Mouse (Mus musculus): ENCODE data around the gene Ywhae. TPM values are rescaled to one million over a fixed set of nuclear protein-coding genes. Genes with fewer than 3 reads are reported as not detected.
"Not testable (repeated sequence)": the region's sequence is repeated elsewhere in the genome, so short reads cannot be mapped to it uniquely, and the experiment has no call there.

Gene Ywhae
- polyA plus RNA-seq (2015; fragmentation: Nextera tagmentation; extraction: Ambion mirVana) = 1,285 and 1,371 TPM in 2 replicates

GRCm38 (mm10) chr11:75732434-75733226 is at the start of gene Ywhae:
Gene Ywhae, plus strand, starts transcription at chr11:75732869.
- Histone ChIP-seq H3K9ac (replicated peaks) (peak within 1 kb of the TSS; percentile 99), H3K4me1 (peaks cover 39% of the 10 kb centered on the region), H3K36me3 (no peaks in the 10 kb centered on the region), H3K4me2 (peak within 1 kb of the TSS; percentile 74), H3K27ac (replicated peaks) (peak within 1 kb of the TSS; percentile 99), H3K9me3 (replicated peaks) (no peaks in the 10 kb centered on the region), H3K4me3 (replicated peaks) (peak within 1 kb of the TSS; percentile 85), H3K27me3 (replicated peaks) (no peaks in the 10 kb centered on the region)
- WGBS = under 1% methylated on average over 74 of the region's 76 CpGs
- peak; percentile 94 for ATAC-seq (ENCODE audit: low FRiP score)

DNA sequence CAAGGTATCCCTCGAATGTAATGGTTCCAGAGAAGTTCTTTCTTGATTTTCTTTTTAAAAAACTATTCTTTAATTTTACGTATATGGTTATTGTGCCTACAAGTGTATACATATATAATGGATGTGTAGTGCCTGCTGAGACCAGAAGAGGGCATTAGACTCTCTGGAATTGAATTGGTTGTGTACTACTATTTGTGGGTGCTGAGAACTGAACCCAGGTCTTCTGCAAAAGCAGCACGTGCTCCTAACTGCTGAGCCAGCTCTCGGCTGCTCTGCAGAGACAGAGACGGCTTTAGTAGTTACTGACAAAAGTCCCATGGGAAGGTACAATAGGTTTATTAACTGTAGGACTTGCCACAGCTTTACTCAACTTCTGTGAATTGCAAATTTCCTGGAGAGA is 48.2 kb upstream of the Ywhae start:
- no peaks in the 10 kb centered on the region for H3K9me3 ChIP-seq (replicated peaks)
- ATAC-seq (ENCODE audit: low FRiP score) = no peak
- no peak overlapping the region for H3K9ac ChIP-seq (replicated peaks)
- no peaks in the 10 kb centered on the region for H3K27me3 ChIP-seq (replicated peaks)
- peaks cover 4% of the 10 kb centered on the region; the same call in 1 of the 2 replicates for H3K36me3 ChIP-seq
- peaks cover 39% of the 10 kb centered on the region for H3K4me1 ChIP-seq
- no peak overlapping the region for H3K27ac ChIP-seq (replicated peaks)
- WGBS = 85% methylated on average over 5 of the region's 5 CpGs
- no peak overlapping the region for H3K4me3 ChIP-seq (replicated peaks)
- H3K4me2 ChIP-seq = no peak overlapping the region

DNA sequence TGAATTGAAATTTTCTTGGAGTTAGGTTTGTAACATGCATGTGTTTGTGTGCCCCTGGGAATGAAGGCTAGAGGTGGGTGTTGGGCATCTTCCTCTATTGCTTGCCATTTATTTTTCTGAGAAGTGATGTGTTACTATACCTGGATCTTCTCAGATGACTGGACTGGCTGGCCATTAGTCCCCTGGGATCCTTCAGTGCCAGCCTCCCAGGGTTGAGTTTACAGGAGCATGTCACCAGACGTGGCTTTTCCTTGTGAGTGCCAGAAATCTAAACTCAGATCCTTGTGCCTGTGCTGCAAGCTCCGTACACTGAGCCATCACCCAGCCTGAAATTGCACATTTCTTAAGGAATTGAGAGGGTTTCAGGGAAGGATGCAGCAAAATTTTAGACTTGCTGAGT is 47.7 kb upstream of the Ywhae start:
- no peaks in the 10 kb centered on the region for H3K27me3 ChIP-seq (replicated peaks)
- no peak overlapping the region for H3K4me3 ChIP-seq (replicated peaks)
- no peaks in the 10 kb centered on the region for H3K9me3 ChIP-seq (replicated peaks)
- no peak overlapping the region for H3K27ac ChIP-seq (replicated peaks)
- ATAC-seq (ENCODE audit: low FRiP score) = no peak
- H3K4me2 ChIP-seq = no peak overlapping the region
- WGBS = 78% methylated on average over 2 of the region's 2 CpGs
- H3K4me1 ChIP-seq = peaks cover 37% of the 10 kb centered on the region
- H3K9ac ChIP-seq (replicated peaks) = 0 out of 2 replicates have a peak overlapping the region, but pooled peaks have one; percentile 10
- peaks cover 4% of the 10 kb centered on the region; the same call in 1 of the 2 replicates for H3K36me3 ChIP-seq

DNA sequence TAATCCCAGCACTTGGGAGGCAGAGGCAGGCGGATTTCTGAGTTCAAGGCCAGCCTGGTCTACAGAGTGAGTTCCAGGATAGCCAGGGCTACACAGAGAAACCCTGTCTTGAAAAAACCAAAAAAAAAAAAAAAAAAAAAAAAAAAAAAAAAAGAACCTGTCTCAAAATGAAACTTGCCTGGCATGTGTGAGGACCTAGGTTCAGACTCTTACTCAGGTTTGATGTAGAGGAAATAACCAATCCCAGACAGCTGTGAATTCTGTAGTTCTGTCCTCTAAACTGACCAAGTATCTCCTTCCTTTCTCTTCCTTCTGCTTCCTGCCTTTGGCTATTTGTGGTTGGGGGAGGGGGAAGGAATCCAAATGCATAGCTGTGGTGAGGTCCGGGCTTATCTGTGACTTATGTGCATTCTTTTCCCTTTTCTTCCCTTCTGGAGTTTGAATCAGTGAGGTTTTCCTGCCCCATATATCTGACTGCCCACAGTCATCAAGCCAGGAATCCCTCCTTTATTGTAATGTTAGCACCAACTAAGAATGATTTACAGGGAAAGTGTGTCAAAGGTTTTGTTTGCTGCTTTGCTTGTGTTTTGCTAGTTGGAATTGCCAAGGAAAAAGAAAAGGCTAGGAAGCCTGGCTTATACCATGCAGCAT is 45.2 kb upstream of the Ywhae start:
- Histone ChIP-seq H3K27ac (replicated peaks) (no peak overlapping the region), H3K4me2 (no peak overlapping the region), H3K36me3 (peaks cover 18% of the 10 kb centered on the region), H3K9me3 (replicated peaks) (no peaks in the 10 kb centered on the region), H3K27me3 (replicated peaks) (no peaks in the 10 kb centered on the region), H3K4me1 (peaks cover 15% of the 10 kb centered on the region; the same call in 1 of the 2 replicates), H3K4me3 (replicated peaks) (no peak overlapping the region), H3K9ac (replicated peaks) (no peak overlapping the region)
- 69% methylated on average over 2 of the region's 2 CpGs for WGBS
- ATAC-seq (ENCODE audit: low FRiP score) = no peak

DNA sequence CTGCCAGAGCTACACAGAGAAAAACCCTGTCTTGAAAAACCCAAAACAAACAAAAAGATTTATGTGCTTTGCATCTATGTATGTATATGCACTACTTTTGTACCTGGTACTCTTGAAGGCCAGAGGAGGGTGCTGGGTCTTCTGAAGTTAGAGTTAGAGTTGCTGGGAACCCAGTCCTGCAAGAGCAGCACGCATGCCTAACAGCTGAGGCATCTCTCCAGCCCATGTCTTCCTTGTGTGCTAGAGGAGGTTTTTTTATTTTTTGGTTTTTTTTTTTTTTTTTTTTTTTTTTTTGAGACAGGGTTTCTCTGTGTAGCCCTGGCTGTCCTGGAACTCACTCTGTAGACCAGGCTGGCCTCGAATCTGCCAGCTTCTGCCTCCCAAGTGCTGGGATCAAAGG is 44.5 kb upstream of the Ywhae start:
- no peak for ATAC-seq (ENCODE audit: low FRiP score)

DNA sequence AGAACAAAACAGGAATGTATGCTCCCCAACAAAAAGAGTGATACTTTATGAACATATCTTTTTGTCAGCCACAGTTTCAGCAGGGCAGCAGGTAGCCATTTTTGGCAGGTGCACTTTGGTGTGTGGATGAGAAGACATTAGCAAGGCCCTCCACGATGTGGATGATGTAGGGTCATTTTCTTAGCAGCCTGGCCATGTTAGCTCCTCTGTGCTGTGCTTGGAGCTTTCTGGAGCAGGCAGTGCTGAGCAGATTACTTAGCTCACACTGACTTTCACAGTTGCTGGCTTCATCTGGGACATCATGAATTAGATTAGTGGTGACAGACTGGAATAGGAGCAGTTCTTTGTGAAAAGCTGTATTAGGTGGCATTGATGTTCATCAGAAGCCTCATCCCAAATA is 42.7 kb upstream of the Ywhae start:
- no peak overlapping the region for H3K4me3 ChIP-seq (replicated peaks)
- peaks cover 9% of the 10 kb centered on the region; the same call in 1 of the 2 replicates for H3K4me1 ChIP-seq
- ATAC-seq (ENCODE audit: low FRiP score) = no peak
- WGBS = 94% methylated on average over 1 of the region's 1 CpGs
- H3K4me2 ChIP-seq = no peak overlapping the region
- no peaks in the 10 kb centered on the region for H3K27me3 ChIP-seq (replicated peaks)
- H3K36me3 ChIP-seq = peaks cover 30% of the 10 kb centered on the region
- H3K27ac ChIP-seq (replicated peaks) = no peak overlapping the region
- H3K9me3 ChIP-seq (replicated peaks) = no peaks in the 10 kb centered on the region
- H3K9ac ChIP-seq (replicated peaks) = no peak overlapping the region

More for the DNA sequence above, 44.5 kb upstream of the Ywhae start:
- Histone ChIP-seq H3K36me3 (peaks cover 19% of the 10 kb centered on the region), H3K27me3 (replicated peaks) (no peaks in the 10 kb centered on the region), H3K4me1 (peaks cover 15% of the 10 kb centered on the region; the same call in 1 of the 2 replicates), H3K4me2 (no peak overlapping the region), H3K9ac (replicated peaks) (no peak overlapping the region), H3K27ac (replicated peaks) (no peak overlapping the region), H3K4me3 (replicated peaks) (no peak overlapping the region), H3K9me3 (replicated peaks) (no peaks in the 10 kb centered on the region)
- WGBS = 91% methylated on average over 2 of the region's 2 CpGs

GRCm38 (mm10) chr11:75691047-75691446 is 41.6 kb upstream of the Ywhae start:
- no peak overlapping the region for H3K4me3 ChIP-seq (replicated peaks)
- no peak overlapping the region for H3K9ac ChIP-seq (replicated peaks)
- peaks cover 7% of the 10 kb centered on the region; the same call in 1 of the 2 replicates for H3K4me1 ChIP-seq
- H3K27ac ChIP-seq (replicated peaks) = no peak overlapping the region
- no peak for ATAC-seq (ENCODE audit: low FRiP score)
- no peaks in the 10 kb centered on the region for H3K27me3 ChIP-seq (replicated peaks)
- H3K9me3 ChIP-seq (replicated peaks) = no peaks in the 10 kb centered on the region
- peaks cover 30% of the 10 kb centered on the region for H3K36me3 ChIP-seq
- no peak overlapping the region for H3K4me2 ChIP-seq

GRCm38 (mm10) chr11:75693570-75693969 is 39.1 kb upstream of the Ywhae start:
- no peaks in the 10 kb centered on the region for H3K27me3 ChIP-seq (replicated peaks)
- WGBS = 93% methylated on average over 5 of the region's 5 CpGs
- no peak overlapping the region for H3K4me2 ChIP-seq
- no peaks in the 10 kb centered on the region for H3K4me1 ChIP-seq
- H3K36me3 ChIP-seq = peaks cover 50% of the 10 kb centered on the region
- no peak for ATAC-seq (ENCODE audit: low FRiP score)
- H3K9me3 ChIP-seq (replicated peaks) = no peaks in the 10 kb centered on the region
- no peak overlapping the region for H3K9ac ChIP-seq (replicated peaks)
- H3K4me3 ChIP-seq (replicated peaks) = no peak overlapping the region
- no peak overlapping the region for H3K27ac ChIP-seq (replicated peaks)

DNA sequence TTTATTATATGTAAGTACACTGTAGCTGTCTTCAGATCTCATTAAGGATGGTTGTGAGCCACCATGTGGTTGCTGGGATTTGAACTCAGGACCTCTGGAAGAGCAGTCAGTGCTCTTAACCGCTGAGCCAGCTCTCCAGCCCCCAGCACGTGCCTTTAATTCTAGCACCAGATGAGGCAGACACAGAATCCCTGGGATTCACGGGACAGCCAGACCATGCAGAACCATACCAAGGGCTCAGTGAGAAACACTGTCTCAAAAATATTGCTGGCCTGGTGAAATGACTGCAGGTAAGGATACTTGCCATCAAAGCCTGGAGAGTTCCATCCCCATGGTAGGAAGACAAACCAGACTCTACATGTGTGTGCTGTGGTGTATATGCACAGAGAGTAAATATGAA is 35.2 kb upstream of the Ywhae start:
- peaks cover 51% of the 10 kb centered on the region for H3K36me3 ChIP-seq
- H3K27me3 ChIP-seq (replicated peaks); H3K9ac ChIP-seq (replicated peaks); ATAC-seq (ENCODE audit: low FRiP score); H3K9me3 ChIP-seq (replicated peaks); H3K4me1 ChIP-seq; H3K4me3 ChIP-seq (replicated peaks); H3K27ac ChIP-seq (replicated peaks); H3K4me2 ChIP-seq: not testable (repeated sequence)
- WGBS = 98% methylated on average over 3 of the region's 3 CpGs

DNA sequence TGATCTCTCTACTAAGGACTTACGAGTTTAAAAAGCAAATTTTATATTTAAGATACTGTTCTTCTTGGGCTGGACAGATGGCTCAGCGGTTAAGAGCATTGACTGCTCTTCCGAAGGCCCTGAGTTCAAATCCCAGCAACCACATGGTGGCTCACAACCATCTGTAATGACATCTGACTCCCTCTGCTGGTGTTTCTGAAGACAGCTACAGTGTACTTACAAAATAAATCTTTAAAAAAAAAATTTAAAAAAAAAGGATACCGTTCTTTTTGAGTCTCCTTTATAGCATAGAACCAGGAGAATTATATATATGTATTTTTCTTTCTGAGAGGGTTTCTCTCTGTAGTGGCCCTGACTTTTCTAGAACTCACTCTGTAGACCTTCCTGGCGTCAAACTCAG is 32.1 kb upstream of the Ywhae start:
- Histone ChIP-seq H3K4me3 (replicated peaks) (no peak overlapping the region), H3K27ac (replicated peaks) (no peak overlapping the region), H3K9me3 (replicated peaks) (no peaks in the 10 kb centered on the region), H3K4me1 (no peaks in the 10 kb centered on the region), H3K36me3 (peaks cover 49% of the 10 kb centered on the region), H3K9ac (replicated peaks) (no peak overlapping the region), H3K4me2 (no peak overlapping the region), H3K27me3 (replicated peaks) (no peaks in the 10 kb centered on the region)
- 98% methylated on average over 5 of the region's 5 CpGs for WGBS
- no peak for ATAC-seq (ENCODE audit: low FRiP score)

GRCm38 (mm10) chr11:75702761-75703160 is 29.9 kb upstream of the Ywhae start:
- Histone ChIP-seq H3K9ac (replicated peaks) (no peak overlapping the region), H3K36me3 (peaks cover 47% of the 10 kb centered on the region), H3K4me2 (no peak overlapping the region), H3K9me3 (replicated peaks) (no peaks in the 10 kb centered on the region), H3K27me3 (replicated peaks) (no peaks in the 10 kb centered on the region), H3K4me3 (replicated peaks) (no peak overlapping the region), H3K4me1 (no peaks in the 10 kb centered on the region), H3K27ac (replicated peaks) (no peak overlapping the region)
- no peak for ATAC-seq (ENCODE audit: low FRiP score)
- WGBS = 91% methylated on average over 6 of the region's 6 CpGs

GRCm38 (mm10) chr11:75703748-75704147 is 28.9 kb upstream of the Ywhae start:
- Histone ChIP-seq H3K27me3 (replicated peaks) (no peaks in the 10 kb centered on the region), H3K27ac (replicated peaks) (no peak overlapping the region), H3K4me3 (replicated peaks) (no peak overlapping the region), H3K9me3 (replicated peaks) (no peaks in the 10 kb centered on the region), H3K4me1 (no peaks in the 10 kb centered on the region), H3K9ac (replicated peaks) (no peak overlapping the region), H3K4me2 (no peak overlapping the region), H3K36me3 (peaks cover 40% of the 10 kb centered on the region)
- 77% methylated on average over 2 of the region's 2 CpGs for WGBS
- no peak for ATAC-seq (ENCODE audit: low FRiP score)
